Mouse (Mus musculus): ENCODE results near the gene Gdi2. TPM values are rescaled to one million over a fixed set of nuclear protein-coding genes. Genes with fewer than 3 reads are reported as not detected.

Gdi2 gene
- total and polyA plus RNA-seq, 2 experiments from 2014 or later: 185 to 396 TPM

GRCm38 (mm10) chr13:3596232-3596631 is 58.4 kb downstream of the Gdi2 start:
- Histone ChIP-seq H3K4me1 (ENCODE audit: insufficient read depth, low read length) (no peaks in the 10 kb centered on the region), H3K9ac (replicated peaks; ENCODE audit: low read length) (no peak overlapping the region), H3K4me2 (ENCODE audit: low read depth, low read length) (no peak overlapping the region), H3K4me3 (ENCODE audit: low read length) (no peak overlapping the region), H3K27ac (no peak overlapping the region), H3K27me3 (ENCODE audit: insufficient read depth, low read length) (no peaks in the 10 kb centered on the region), H3K36me3 (ENCODE audit: insufficient read depth, low read length) (peaks cover 8% of the 10 kb centered on the region), H3K9me3 (ENCODE audit: low read length) (no peaks in the 10 kb centered on the region)
- DNase-seq (ENCODE audit: low spot score) (no peak), ATAC-seq (no peak)
- WGBS: 98% methylated on average over 6 of the region's 6 CpGs
- no peak for TF ChIP-seq CTCF (IDR thresholded peaks at IDR 0.05; ENCODE audit: low read depth)

- peak overlapping the region; percentile 80 for H3K4me2 ChIP-seq (ENCODE audit: low read depth, low read length)
- DNase-seq (ENCODE audit: low spot score): no peak
- no peak for ATAC-seq
- no peaks in the 10 kb centered on the region for H3K9me3 ChIP-seq (ENCODE audit: low read length)
- 25% methylated on average over 8 of the region's 8 CpGs for WGBS
- no peaks in the 10 kb centered on the region for H3K4me1 ChIP-seq (ENCODE audit: insufficient read depth, low read length)
- no peak overlapping the region for H3K27ac ChIP-seq
- no peaks in the 10 kb centered on the region for H3K36me3 ChIP-seq (ENCODE audit: insufficient read depth, low read length)
- H3K4me3 ChIP-seq (ENCODE audit: low read length): peak overlapping the region; percentile 91
- no peaks in the 10 kb centered on the region for H3K27me3 ChIP-seq (ENCODE audit: insufficient read depth, low read length)
- H3K9ac ChIP-seq (replicated peaks; ENCODE audit: low read length): peak overlapping the region; percentile 75
- TF ChIP-seq CTCF (IDR thresholded peaks at IDR 0.05; ENCODE audit: low read depth): no peak
Measured at GRCm38 (mm10) chr13:3609780-3610117, 71.9 kb downstream of the Gdi2 start.

DNA sequence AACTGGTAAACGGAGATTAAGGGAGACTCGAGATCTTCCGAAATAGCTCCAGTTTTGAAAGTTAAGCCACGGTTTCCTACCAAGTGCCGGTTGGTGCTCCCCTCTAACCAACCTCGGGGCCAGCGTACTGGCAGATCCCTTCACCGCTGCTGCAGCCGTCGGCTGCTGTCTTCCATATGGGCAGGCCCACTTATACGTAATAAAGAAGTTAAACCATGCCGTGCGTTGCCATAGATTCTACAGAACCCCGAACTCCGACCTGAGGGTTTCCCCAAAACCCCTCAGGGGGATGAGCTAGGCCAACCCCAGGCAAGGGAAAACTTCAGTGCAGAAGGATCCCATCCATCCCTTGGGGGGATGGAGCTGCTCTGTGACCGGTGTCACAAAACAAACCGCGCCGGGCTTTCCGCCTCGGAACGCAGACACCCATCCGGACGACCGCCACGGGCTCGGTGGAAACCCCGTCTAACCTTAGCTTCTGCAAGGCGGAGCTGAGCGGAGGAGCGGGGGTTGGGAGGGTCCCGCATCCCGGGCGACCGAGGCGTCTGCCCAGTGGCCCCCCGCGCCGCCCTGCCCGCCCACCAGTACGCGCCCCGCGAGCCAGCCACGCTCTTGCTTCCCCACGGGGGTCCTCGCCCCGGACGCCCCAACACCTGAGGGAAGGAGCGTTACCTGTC is 72.4 kb downstream of the Gdi2 start:
- no peak for TF ChIP-seq CTCF (IDR thresholded peaks at IDR 0.05; ENCODE audit: low read depth)

GRCm38 (mm10) chr13:3610795-3611438 is 73.1 kb downstream of the Gdi2 start, which contains the start of gene Fam208b:
TSS of gene Fam208b (minus strand) at chr13:3611108.
- no peaks in the 10 kb centered on the region for H3K27me3 ChIP-seq (ENCODE audit: insufficient read depth, low read length)
- TF ChIP-seq CTCF (IDR thresholded peaks at IDR 0.05; ENCODE audit: low read depth): no peak; the same call in 1 of the 2 replicates
- DNase-seq (ENCODE audit: low spot score): peak; percentile 100
- ATAC-seq: peak; percentile 99
- H3K4me1 ChIP-seq (ENCODE audit: insufficient read depth, low read length): no peaks in the 10 kb centered on the region
- H3K27ac ChIP-seq: peak within 1 kb of the TSS; percentile 92
- H3K9me3 ChIP-seq (ENCODE audit: low read length): no peaks in the 10 kb centered on the region
- peak within 1 kb of the TSS; percentile 91 for H3K4me3 ChIP-seq (ENCODE audit: low read length)
- peak within 1 kb of the TSS; percentile 75 for H3K9ac ChIP-seq (replicated peaks; ENCODE audit: low read length)
- no peaks in the 10 kb centered on the region for H3K36me3 ChIP-seq (ENCODE audit: insufficient read depth, low read length)
- 0% methylated on average over 58 of the region's 58 CpGs for WGBS
- H3K4me2 ChIP-seq (ENCODE audit: low read depth, low read length): peak within 1 kb of the TSS; percentile 80

More for the DNA sequence above, 72.4 kb downstream of the Gdi2 start:
- peak; percentile 33; the same call in 1 of the 2 replicates for ATAC-seq
- Histone ChIP-seq H3K36me3 (ENCODE audit: insufficient read depth, low read length) (no peaks in the 10 kb centered on the region), H3K27ac (peak overlapping the region; percentile 92), H3K27me3 (ENCODE audit: insufficient read depth, low read length) (no peaks in the 10 kb centered on the region), H3K4me2 (ENCODE audit: low read depth, low read length) (peak overlapping the region; percentile 80), H3K4me1 (ENCODE audit: insufficient read depth, low read length) (no peaks in the 10 kb centered on the region), H3K9ac (replicated peaks; ENCODE audit: low read length) (peak overlapping the region; percentile 75), H3K9me3 (ENCODE audit: low read length) (no peaks in the 10 kb centered on the region), H3K4me3 (ENCODE audit: low read length) (peak overlapping the region; percentile 91)
- 1% methylated on average over 48 of the region's 50 CpGs for WGBS
- peak; percentile 30 for DNase-seq (ENCODE audit: low spot score)

Other genes with a start within 250 kb of the Gdi2 start
- 25.4 and 36.7 TPM in 2 replicates for gene Fam208b, start 73.0 kb downstream of the Gdi2 start, total RNA-seq (2014; rRNA removed)
- 8.4 and 9.9 TPM in 2 replicates for gene Fam208b, start 73.0 kb downstream of the Gdi2 start, polyA plus RNA-seq (2015; fragmentation: Nextera tagmentation; extraction: Ambion mirVana)
- gene Asb13, start 96.0 kb downstream of the Gdi2 start, total RNA-seq (2014; rRNA removed): 16.6 and 17.3 TPM in 2 replicates
- gene Asb13, start 96.0 kb downstream of the Gdi2 start, polyA plus RNA-seq (2015; fragmentation: Nextera tagmentation; extraction: Ambion mirVana): 14.1 and 16.5 TPM in 2 replicates